Mouse (Mus musculus): ENCODE measurements around the gene Slc5a10. TPM values are rescaled to one million over a fixed set of nuclear protein-coding genes. Genes with fewer than 3 reads are reported as not detected.
"Not testable (repeated sequence)": the region's sequence is repeated elsewhere in the genome, so short reads cannot be mapped to it uniquely, and the experiment has no call there.

Slc5a10 gene
- polyA plus RNA-seq, 1 experiment from 2014 or later, result 0.09 TPM

DNA sequence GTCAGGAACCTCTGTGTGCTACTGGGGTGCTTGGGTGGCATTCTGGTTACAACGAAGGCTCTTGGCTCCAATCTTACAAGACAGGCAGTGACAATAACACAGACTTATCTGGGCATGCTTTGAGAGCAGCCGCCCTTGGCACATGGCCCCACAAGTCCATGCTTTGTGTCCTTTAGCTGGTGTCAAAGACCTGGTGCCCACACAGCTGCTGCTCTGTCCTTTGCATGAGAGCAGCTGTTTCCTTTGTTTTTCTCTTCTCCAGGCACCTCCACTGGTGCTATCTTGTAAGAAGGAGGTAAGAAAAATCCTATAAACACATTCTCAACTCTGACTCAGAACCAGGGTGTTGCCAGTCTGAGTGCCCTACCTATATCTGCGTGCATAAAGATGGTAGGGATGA lies 82.8 kb downstream of the Slc5a10 start:
- no peak for DNase-seq (ENCODE audit: low spot score)
- WGBS, result 92% methylated on average over 3 of the region's 3 CpGs
- Histone ChIP-seq H3K4me2 (replicated peaks; ENCODE audit: low read depth, low read length) (no peak overlapping the region), H3K36me3 (ENCODE audit: control insufficient read depth, insufficient read depth, low read length) (no peaks in the 10 kb centered on the region), H3K9me3 (ENCODE audit: control insufficient read depth, low read length) (no peaks in the 10 kb centered on the region), H3K4me3 (ENCODE audit: low read depth, low read length) (no peak overlapping the region), H3K27me3 (ENCODE audit: control insufficient read depth, insufficient read depth, low read length) (no peaks in the 10 kb centered on the region), H3K4me1 (replicated peaks; ENCODE audit: control insufficient read depth, insufficient read depth, low read length) (no peaks in the 10 kb centered on the region), H3K9ac (ENCODE audit: low read depth, low read length) (no peak overlapping the region), H3K27ac (ENCODE audit: low read depth, low read length) (no peak overlapping the region)
- no peak for ATAC-seq (ENCODE audit: low FRiP score)

GRCm38 (mm10) chr11:61637413-61637812 lies 83.2 kb downstream of the Slc5a10 start:
- Histone ChIP-seq H3K4me3 (ENCODE audit: low read depth, low read length) (no peak overlapping the region), H3K9me3 (ENCODE audit: control insufficient read depth, low read length) (no peaks in the 10 kb centered on the region), H3K27ac (ENCODE audit: low read depth, low read length) (no peak overlapping the region), H3K27me3 (ENCODE audit: control insufficient read depth, insufficient read depth, low read length) (no peaks in the 10 kb centered on the region), H3K36me3 (ENCODE audit: control insufficient read depth, insufficient read depth, low read length) (no peaks in the 10 kb centered on the region), H3K4me1 (replicated peaks; ENCODE audit: control insufficient read depth, insufficient read depth, low read length) (no peaks in the 10 kb centered on the region), H3K4me2 (replicated peaks; ENCODE audit: low read depth, low read length) (no peak overlapping the region), H3K9ac (ENCODE audit: low read depth, low read length) (no peak overlapping the region)
- 56% methylated on average over 1 of the region's 1 CpGs for WGBS
- no peak for DNase-seq (ENCODE audit: low spot score)
- no peak for ATAC-seq (ENCODE audit: low FRiP score)

- not testable (repeated sequence) for H3K4me2 ChIP-seq (replicated peaks; ENCODE audit: low read depth, low read length); H3K36me3 ChIP-seq (ENCODE audit: control insufficient read depth, insufficient read depth, low read length); H3K4me3 ChIP-seq (ENCODE audit: low read depth, low read length); DNase-seq (ENCODE audit: low spot score); H3K9me3 ChIP-seq (ENCODE audit: control insufficient read depth, low read length); H3K4me1 ChIP-seq (replicated peaks; ENCODE audit: control insufficient read depth, insufficient read depth, low read length); H3K27ac ChIP-seq (ENCODE audit: low read depth, low read length); ATAC-seq (ENCODE audit: low FRiP score); H3K27me3 ChIP-seq (ENCODE audit: control insufficient read depth, insufficient read depth, low read length); H3K9ac ChIP-seq (ENCODE audit: low read depth, low read length)
- 94% methylated on average over 3 of the region's 4 CpGs for WGBS
Measured at GRCm38 (mm10) chr11:61636309-61636708, 84.3 kb downstream of the Slc5a10 start.

GRCm38 (mm10) chr11:61629621-61630020 lies 91.0 kb downstream of the Slc5a10 start:
- Histone ChIP-seq H3K4me2 (replicated peaks; ENCODE audit: low read depth, low read length) (no peak overlapping the region), H3K27ac (ENCODE audit: low read depth, low read length) (no peak overlapping the region), H3K36me3 (ENCODE audit: control insufficient read depth, insufficient read depth, low read length) (no peaks in the 10 kb centered on the region), H3K4me1 (replicated peaks; ENCODE audit: control insufficient read depth, insufficient read depth, low read length) (no peaks in the 10 kb centered on the region), H3K27me3 (ENCODE audit: control insufficient read depth, insufficient read depth, low read length) (no peaks in the 10 kb centered on the region), H3K4me3 (ENCODE audit: low read depth, low read length) (no peak overlapping the region), H3K9ac (ENCODE audit: low read depth, low read length) (no peak overlapping the region), H3K9me3 (ENCODE audit: control insufficient read depth, low read length) (no peaks in the 10 kb centered on the region)
- 65% methylated on average over 3 of the region's 3 CpGs for WGBS
- DNase-seq (ENCODE audit: low spot score) (peak; percentile 19), ATAC-seq (ENCODE audit: low FRiP score) (no peak)

GRCm38 (mm10) chr11:61626509-61626908 lies 94.1 kb downstream of the Slc5a10 start:
- DNase-seq (ENCODE audit: low spot score), result no peak
- no peaks in the 10 kb centered on the region for H3K4me1 ChIP-seq (replicated peaks; ENCODE audit: control insufficient read depth, insufficient read depth, low read length)
- no peak overlapping the region for H3K9ac ChIP-seq (ENCODE audit: low read depth, low read length)
- no peak overlapping the region for H3K4me3 ChIP-seq (ENCODE audit: low read depth, low read length)
- H3K27me3 ChIP-seq (ENCODE audit: control insufficient read depth, insufficient read depth, low read length), result no peaks in the 10 kb centered on the region
- H3K36me3 ChIP-seq (ENCODE audit: control insufficient read depth, insufficient read depth, low read length), result no peaks in the 10 kb centered on the region
- no peak overlapping the region for H3K4me2 ChIP-seq (replicated peaks; ENCODE audit: low read depth, low read length)
- H3K27ac ChIP-seq (ENCODE audit: low read depth, low read length), result no peak overlapping the region
- ATAC-seq (ENCODE audit: low FRiP score), result no peak
- no peaks in the 10 kb centered on the region for H3K9me3 ChIP-seq (ENCODE audit: control insufficient read depth, low read length)
- 96% methylated on average over 1 of the region's 1 CpGs for WGBS

GRCm38 (mm10) chr11:61625136-61625535 lies 95.5 kb downstream of the Slc5a10 start:
- no peak overlapping the region for H3K9ac ChIP-seq (ENCODE audit: low read depth, low read length)
- H3K9me3 ChIP-seq (ENCODE audit: control insufficient read depth, low read length), result no peaks in the 10 kb centered on the region
- H3K27ac ChIP-seq (ENCODE audit: low read depth, low read length), result no peak overlapping the region
- no peaks in the 10 kb centered on the region for H3K36me3 ChIP-seq (ENCODE audit: control insufficient read depth, insufficient read depth, low read length)
- H3K4me3 ChIP-seq (ENCODE audit: low read depth, low read length), result no peak overlapping the region
- DNase-seq (ENCODE audit: low spot score), result no peak
- no peak overlapping the region for H3K4me2 ChIP-seq (replicated peaks; ENCODE audit: low read depth, low read length)
- WGBS, result 81% methylated on average over 7 of the region's 7 CpGs
- no peak for ATAC-seq (ENCODE audit: low FRiP score)
- no peaks in the 10 kb centered on the region for H3K4me1 ChIP-seq (replicated peaks; ENCODE audit: control insufficient read depth, insufficient read depth, low read length)
- H3K27me3 ChIP-seq (ENCODE audit: control insufficient read depth, insufficient read depth, low read length), result no peaks in the 10 kb centered on the region

Other genes with a start within 250 kb of the Slc5a10 start
- gene Mfap4, start 235.4 kb downstream of the Slc5a10 start, polyA plus RNA-seq (2014; fragmentation: Nextera tagmentation; extraction: Ambion mirVana), result 111 and 132 TPM in 2 replicates
- 51.5 and 54.7 TPM in 2 replicates for gene Mapk7, start 226.4 kb downstream of the Slc5a10 start, polyA plus RNA-seq (2014; fragmentation: Nextera tagmentation; extraction: Ambion mirVana)
- 34.3 and 42.1 TPM in 2 replicates for gene B9d1, start 215.7 kb downstream of the Slc5a10 start, polyA plus RNA-seq (2014; fragmentation: Nextera tagmentation; extraction: Ambion mirVana)
- 28.8 and 34.2 TPM in 2 replicates for gene Epn2, start 141.1 kb downstream of the Slc5a10 start, polyA plus RNA-seq (2014; fragmentation: Nextera tagmentation; extraction: Ambion mirVana)
- 5.3 and 6.8 TPM in 2 replicates for gene Grap, start 67.6 kb downstream of the Slc5a10 start, polyA plus RNA-seq (2014; fragmentation: Nextera tagmentation; extraction: Ambion mirVana)
- gene Fam83g, start 36.7 kb downstream of the Slc5a10 start, polyA plus RNA-seq (2014; fragmentation: Nextera tagmentation; extraction: Ambion mirVana), result 0.18 and 0.31 TPM in 2 replicates
- gene Prpsap2, start 41.3 kb upstream of the Slc5a10 start, polyA plus RNA-seq (2014; fragmentation: Nextera tagmentation; extraction: Ambion mirVana), result 42.3 and 44.9 TPM in 2 replicates
- 28.6 and 32.7 TPM in 2 replicates for gene Ulk2, start 134.2 kb upstream of the Slc5a10 start, polyA plus RNA-seq (2014; fragmentation: Nextera tagmentation; extraction: Ambion mirVana)
- gene Akap10, start 209.4 kb upstream of the Slc5a10 start, polyA plus RNA-seq (2014; fragmentation: Nextera tagmentation; extraction: Ambion mirVana), result 16.9 and 17.1 TPM in 2 replicates
- 18.4 and 26.3 TPM in 2 replicates for gene Specc1, start 235.9 kb upstream of the Slc5a10 start, polyA plus RNA-seq (2014; fragmentation: Nextera tagmentation; extraction: Ambion mirVana)

Data from hindbrain, embryonic 11.5 days (tissue).